Mouse (Mus musculus): ENCODE data around the gene Hoxb4. TPM values are rescaled to one million over a fixed set of nuclear protein-coding genes. Genes with fewer than 3 reads are reported as not detected.

Gene Hoxb4
- polyA plus RNA-seq (2015; fragmentation: Nextera tagmentation; extraction: Ambion mirVana) = not detected in 2 replicates

DNA sequence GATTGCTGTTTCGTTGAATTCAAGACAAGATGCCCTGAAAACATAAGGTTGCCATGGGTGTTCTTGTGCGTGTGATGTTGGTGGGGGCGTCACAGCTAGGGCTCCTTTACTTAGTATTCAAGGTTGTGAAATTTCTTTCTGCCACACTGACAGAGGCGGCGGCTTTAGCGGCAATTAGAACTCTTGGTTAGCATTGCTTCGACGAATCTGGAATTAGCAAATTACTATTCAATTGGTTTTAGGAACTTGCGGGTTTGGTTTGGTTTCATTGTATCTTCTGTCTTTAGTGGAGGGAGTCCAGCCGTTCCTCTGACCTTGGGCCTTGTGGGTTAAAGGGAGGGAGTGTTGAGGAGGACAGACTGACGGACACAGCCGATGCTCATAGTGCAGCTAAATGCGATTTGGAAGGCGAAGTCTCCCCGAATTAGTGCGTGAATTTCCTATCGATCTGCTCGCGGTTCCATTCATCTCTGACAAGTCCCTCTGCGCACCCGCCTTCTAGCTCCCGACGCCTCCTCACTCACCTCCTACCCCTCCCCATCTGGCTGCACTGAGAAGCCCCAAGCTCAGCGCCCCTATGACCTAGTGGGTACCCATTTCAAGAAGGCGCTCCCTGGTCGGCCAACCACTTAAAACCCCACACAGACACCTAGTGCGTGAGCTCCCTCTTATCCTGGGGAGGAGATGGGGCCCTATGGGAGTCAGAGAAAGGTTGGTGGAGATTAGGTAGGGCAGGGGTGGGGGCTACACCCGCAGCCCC is at the start of gene Hoxb4:
Gene Hoxb4, plus strand, starts transcription at position 660 of the 760 bp plus-strand sequence.
- no peak within 1 kb of the TSS for H3K9ac ChIP-seq (replicated peaks)
- no peaks in the 10 kb centered on the region for H3K9me3 ChIP-seq
- no peak for ATAC-seq (replicated peaks)

GRCm38 (mm10) chr11:96269869-96270268 is 48.2 kb upstream of the Hoxb4 start:
- Histone ChIP-seq H3K4me2 (replicated peaks) (no peak overlapping the region), H3K4me1 (peaks cover 9% of the 10 kb centered on the region; the same call in 1 of the 2 replicates), H3K27ac (replicated peaks) (no peak overlapping the region), H3K9me3 (no peaks in the 10 kb centered on the region), H3K36me3 (no peaks in the 10 kb centered on the region), H3K4me3 (no peak overlapping the region), H3K27me3 (peaks cover 99% of the 10 kb centered on the region), H3K9ac (replicated peaks) (no peak overlapping the region)
- WGBS = under 1% methylated on average over 19 of the region's 19 CpGs
- no peak for ATAC-seq (replicated peaks)

More for the DNA sequence above, at the start of gene Hoxb4:
- no peaks in the 10 kb centered on the region for H3K36me3 ChIP-seq
- peaks cover 5% of the 10 kb centered on the region for H3K4me1 ChIP-seq
- H3K4me2 ChIP-seq (replicated peaks) = peak within 1 kb of the TSS; percentile 14; the same call in 1 of the 2 replicates
- 2% methylated on average over 28 of the region's 28 CpGs for WGBS
- H3K27me3 ChIP-seq = peaks cover 98% of the 10 kb centered on the region
- H3K4me3 ChIP-seq = peak within 1 kb of the TSS; percentile 10
- H3K27ac ChIP-seq (replicated peaks) = no peak within 1 kb of the TSS

DNA sequence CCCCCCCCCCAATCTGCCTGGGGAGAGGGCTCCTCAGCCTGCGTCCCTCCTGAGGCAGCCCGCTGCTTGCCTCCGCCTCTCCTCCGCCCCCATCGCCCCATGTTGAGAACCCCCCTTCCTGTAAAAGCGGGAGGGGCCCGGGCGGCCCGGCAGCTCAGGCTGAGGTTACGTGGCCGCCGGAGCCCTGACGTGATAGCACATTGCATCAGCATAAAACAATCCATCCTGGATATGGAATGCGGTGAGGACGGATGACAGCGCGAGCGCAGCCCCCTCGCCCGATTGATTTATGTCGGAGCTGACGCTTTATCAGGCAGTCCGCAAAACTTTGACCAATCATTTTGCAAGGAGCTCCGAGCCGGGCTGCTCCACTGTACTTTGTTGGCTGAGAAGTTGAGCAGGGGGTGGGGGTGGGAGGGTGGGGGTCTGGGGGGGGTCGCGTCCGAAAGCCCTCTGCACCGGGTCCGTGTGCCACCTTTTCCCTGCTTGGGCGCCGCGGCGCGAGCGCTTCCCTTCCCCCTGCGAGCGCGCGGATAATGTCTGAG is 47.0 kb upstream of the Hoxb4 start, which contains the start of gene Hoxb9:
Gene Hoxb9, plus strand, starts transcription at position 462 of the 545 bp plus-strand sequence.
- Histone ChIP-seq H3K4me2 (replicated peaks) (peak within 1 kb of the TSS; percentile 8; the same call in 1 of the 2 replicates), H3K4me1 (peaks cover 9% of the 10 kb centered on the region; the same call in 1 of the 2 replicates), H3K4me3 (peak within 1 kb of the TSS; percentile 13; the same call in 1 of the 2 replicates), H3K36me3 (no peaks in the 10 kb centered on the region), H3K9ac (replicated peaks) (no peak within 1 kb of the TSS), H3K27me3 (peaks cover 99% of the 10 kb centered on the region), H3K27ac (replicated peaks) (no peak within 1 kb of the TSS), H3K9me3 (no peaks in the 10 kb centered on the region)
- WGBS = under 1% methylated on average over 40 of the region's 40 CpGs
- ATAC-seq (replicated peaks) = no peak

DNA sequence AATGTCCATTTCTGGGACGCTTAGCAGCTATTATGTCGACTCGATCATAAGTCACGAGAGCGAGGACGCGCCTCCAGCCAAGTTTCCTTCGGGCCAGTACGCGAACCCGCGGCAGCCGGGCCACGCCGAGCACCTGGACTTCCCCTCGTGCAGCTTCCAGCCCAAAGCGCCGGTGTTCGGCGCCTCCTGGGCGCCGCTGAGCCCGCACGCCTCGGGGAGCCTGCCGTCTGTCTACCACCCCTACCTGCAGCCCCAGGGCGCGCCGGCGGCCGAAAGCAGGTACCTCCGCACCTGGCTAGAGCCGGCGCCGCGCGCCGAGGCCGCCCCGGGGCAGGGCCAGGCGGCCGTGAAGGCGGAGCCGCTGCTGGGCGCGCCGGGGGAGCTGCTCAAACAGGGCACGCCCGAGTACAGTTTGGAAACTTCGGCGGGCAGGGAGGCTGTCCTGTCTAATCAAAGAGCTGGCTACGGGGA is 46.5 kb upstream of the Hoxb4 start:
- no peak overlapping the region for H3K9ac ChIP-seq (replicated peaks)
- H3K27ac ChIP-seq (replicated peaks) = no peak overlapping the region
- under 1% methylated on average over 52 of the region's 52 CpGs for WGBS

GRCm38 (mm10) chr11:96272024-96272921 is 45.8 kb upstream of the Hoxb4 start:
- Histone ChIP-seq H3K4me1 (peaks cover 9% of the 10 kb centered on the region; the same call in 1 of the 2 replicates), H3K9ac (replicated peaks) (no peak overlapping the region), H3K27ac (replicated peaks) (no peak overlapping the region), H3K27me3 (peaks cover 99% of the 10 kb centered on the region), H3K9me3 (no peaks in the 10 kb centered on the region), H3K4me3 (peak overlapping the region; percentile 13; the same call in 1 of the 2 replicates), H3K36me3 (no peaks in the 10 kb centered on the region), H3K4me2 (replicated peaks) (peak overlapping the region; percentile 8; the same call in 1 of the 2 replicates)
- under 1% methylated on average over 58 of the region's 58 CpGs for WGBS
- no peak for ATAC-seq (replicated peaks)

More for the DNA sequence above, 46.5 kb upstream of the Hoxb4 start:
- H3K36me3 ChIP-seq = no peaks in the 10 kb centered on the region
- no peak overlapping the region for H3K4me3 ChIP-seq
- H3K9me3 ChIP-seq = no peaks in the 10 kb centered on the region
- H3K27me3 ChIP-seq = peaks cover 99% of the 10 kb centered on the region
- H3K4me1 ChIP-seq = peaks cover 9% of the 10 kb centered on the region; the same call in 1 of the 2 replicates
- no peak overlapping the region for H3K4me2 ChIP-seq (replicated peaks)
- no peak for ATAC-seq (replicated peaks)

DNA sequence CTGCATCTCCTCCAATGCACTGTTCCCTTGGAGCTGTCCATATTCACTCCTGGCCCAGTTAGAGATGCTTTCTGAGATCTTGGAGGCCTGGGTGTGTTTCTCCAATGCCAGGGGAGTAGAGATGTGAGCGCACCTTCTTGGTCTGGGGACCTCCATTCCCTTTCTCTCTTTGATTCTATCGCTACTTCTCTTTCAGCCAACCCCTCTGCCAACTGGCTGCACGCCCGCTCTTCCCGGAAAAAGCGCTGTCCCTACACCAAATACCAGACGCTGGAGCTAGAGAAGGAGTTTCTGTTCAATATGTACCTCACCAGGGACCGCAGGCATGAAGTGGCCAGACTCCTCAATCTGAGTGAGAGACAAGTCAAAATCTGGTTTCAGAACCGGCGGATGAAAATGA is 43.6 kb upstream of the Hoxb4 start:
- H3K9ac ChIP-seq (replicated peaks) = no peak overlapping the region
- peaks cover 9% of the 10 kb centered on the region; the same call in 1 of the 2 replicates for H3K4me1 ChIP-seq
- H3K27me3 ChIP-seq = peaks cover 100% of the 10 kb centered on the region
- no peak overlapping the region for H3K4me2 ChIP-seq (replicated peaks)
- no peaks in the 10 kb centered on the region for H3K9me3 ChIP-seq
- WGBS = 2% methylated on average over 10 of the region's 10 CpGs
- H3K36me3 ChIP-seq = no peaks in the 10 kb centered on the region
- H3K4me3 ChIP-seq = no peak overlapping the region
- no peak overlapping the region for H3K27ac ChIP-seq (replicated peaks)
- ATAC-seq (replicated peaks) = no peak

DNA sequence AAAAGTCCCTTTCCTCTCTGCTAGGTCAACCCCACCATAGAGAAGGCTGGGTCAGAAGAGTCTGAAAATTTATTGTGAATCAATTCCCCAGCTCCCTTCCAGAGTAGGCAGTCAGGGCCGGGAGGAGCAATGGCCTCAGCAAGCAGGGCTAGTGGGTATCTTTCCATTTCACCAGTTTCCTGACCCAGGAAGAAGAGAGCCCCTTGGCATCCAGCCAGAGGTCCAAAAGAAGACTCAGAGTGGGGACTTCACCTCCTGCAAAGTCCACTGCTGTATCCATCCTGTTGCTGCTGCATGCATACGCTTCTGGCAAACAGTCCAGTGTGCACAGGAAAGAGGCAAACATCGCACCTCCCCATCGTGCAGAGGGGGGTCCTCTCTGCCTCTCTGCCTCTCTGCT is 42.2 kb upstream of the Hoxb4 start:
- Histone ChIP-seq H3K27ac (replicated peaks) (no peak overlapping the region), H3K36me3 (no peaks in the 10 kb centered on the region), H3K4me3 (no peak overlapping the region), H3K27me3 (peaks cover 100% of the 10 kb centered on the region), H3K9ac (replicated peaks) (no peak overlapping the region), H3K4me2 (replicated peaks) (no peak overlapping the region), H3K9me3 (no peaks in the 10 kb centered on the region), H3K4me1 (peaks cover 8% of the 10 kb centered on the region; the same call in 1 of the 2 replicates)
- 7% methylated on average over 4 of the region's 4 CpGs for WGBS
- ATAC-seq (replicated peaks) = no peak

- H3K36me3 ChIP-seq = no peaks in the 10 kb centered on the region
- no peak for ATAC-seq (replicated peaks)
- H3K27ac ChIP-seq (replicated peaks) = no peak overlapping the region
- no peak overlapping the region for H3K9ac ChIP-seq (replicated peaks)
- H3K4me2 ChIP-seq (replicated peaks) = no peak overlapping the region
- 1% methylated on average over 35 of the region's 35 CpGs for WGBS
- H3K4me1 ChIP-seq = peaks cover 2% of the 10 kb centered on the region; the same call in 1 of the 2 replicates
- no peak overlapping the region for H3K4me3 ChIP-seq
- no peaks in the 10 kb centered on the region for H3K9me3 ChIP-seq
- peaks cover 100% of the 10 kb centered on the region for H3K27me3 ChIP-seq
These were observed 40.7 kb upstream of the Hoxb4 start for GRCm38 (mm10) chr11:96277151-96278044.

DNA sequence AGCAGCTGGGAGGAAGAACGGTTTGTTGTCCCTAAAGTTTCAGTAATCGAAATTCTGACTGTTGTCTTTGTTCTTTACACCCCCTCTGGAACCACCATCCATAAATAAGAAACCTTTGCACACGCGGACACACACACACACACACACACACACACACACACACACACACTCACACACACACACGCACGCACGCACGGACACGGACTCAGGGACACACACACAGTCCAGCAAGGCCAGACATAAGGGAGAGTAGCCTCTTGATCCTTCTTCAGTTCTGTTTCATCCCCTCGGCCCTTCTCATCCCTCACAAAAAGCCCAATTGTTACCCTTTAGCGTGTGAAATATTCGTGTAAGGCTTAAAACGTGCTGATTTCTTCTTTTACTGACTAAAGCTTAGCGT is 39.7 kb upstream of the Hoxb4 start:
- no peak overlapping the region for H3K27ac ChIP-seq (replicated peaks)
- 12% methylated on average over 14 of the region's 14 CpGs for WGBS
- H3K4me1 ChIP-seq = no peaks in the 10 kb centered on the region
- no peaks in the 10 kb centered on the region for H3K9me3 ChIP-seq
- no peak overlapping the region for H3K4me3 ChIP-seq
- H3K4me2 ChIP-seq (replicated peaks) = no peak overlapping the region
- H3K9ac ChIP-seq (replicated peaks) = no peak overlapping the region
- no peak for ATAC-seq (replicated peaks)
- peaks cover 100% of the 10 kb centered on the region for H3K27me3 ChIP-seq
- no peaks in the 10 kb centered on the region for H3K36me3 ChIP-seq

DNA sequence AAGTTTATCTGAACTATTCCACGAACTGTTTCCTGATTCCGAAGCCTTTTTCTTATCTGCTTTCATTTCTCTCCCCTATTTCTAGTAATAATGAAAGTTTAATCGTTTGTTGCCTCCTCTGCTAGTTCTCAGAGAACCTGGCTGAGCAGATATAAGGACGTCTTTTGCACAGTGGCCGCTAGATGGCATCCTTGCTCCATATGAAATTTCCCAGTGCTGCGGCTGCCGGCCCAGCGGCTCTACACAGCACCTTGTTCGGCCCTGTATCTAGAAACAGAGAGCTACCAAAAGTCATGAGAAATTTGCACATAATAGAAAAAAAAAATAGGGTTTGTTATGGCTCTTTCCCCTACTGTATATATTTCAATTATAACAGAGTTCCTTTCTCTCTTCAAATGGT is 39.3 kb upstream of the Hoxb4 start:
- Histone ChIP-seq H3K9ac (replicated peaks) (no peak overlapping the region), H3K27ac (replicated peaks) (no peak overlapping the region), H3K4me3 (no peak overlapping the region), H3K9me3 (no peaks in the 10 kb centered on the region), H3K4me1 (no peaks in the 10 kb centered on the region), H3K4me2 (replicated peaks) (no peak overlapping the region), H3K36me3 (no peaks in the 10 kb centered on the region), H3K27me3 (peaks cover 100% of the 10 kb centered on the region)
- no peak; the same call in 1 of the 2 replicates for ATAC-seq (replicated peaks)
- WGBS = under 1% methylated on average over 9 of the region's 9 CpGs

Data from forebrain, embryonic 15.5 days (tissue).